Mouse (Mus musculus) liver, adult 10 weeks (tissue): ENCODE results near the gene 9230113P08Rik. TPM values are rescaled to one million over a fixed set of nuclear protein-coding genes. Genes with fewer than 3 reads are reported as not detected.

Experiments used
- polyA plus RNA-seq: library from polyadenylated mRNA; stranded (reverse); fragments of 350-450 nt; fragmentation: Illumina TruSeq; extraction: RNeasy Lipid Tissue Mini Kit (QIAGEN cat#74804); gene quantifications from one replicate; pipeline ENCODE4 v1.2.3, GENCODE M21; 2014; ENCODE audit warnings: low read depth, low replicate concordance

9230113P08Rik gene
- polyA plus RNA-seq, result not detected

GRCm38 (mm10) chr9:35908123-35908522 is at the start of gene 9230113P08Rik:
Gene 9230113P08Rik, plus strand, starts transcription at chr9:35908423.

Other genes with a start within 250 kb of the 9230113P08Rik start
- gene Pate1, start 221.0 kb upstream of the 9230113P08Rik start, polyA plus RNA-seq, result not detected
- not detected for gene Gm17677, start 167.4 kb upstream of the 9230113P08Rik start, polyA plus RNA-seq
- not detected for gene Gm17727, start 130.3 kb upstream of the 9230113P08Rik start, polyA plus RNA-seq
- not detected for gene Gm27235, start 118.3 kb upstream of the 9230113P08Rik start, polyA plus RNA-seq
- not detected for gene D730048I06Rik, start 118.3 kb upstream of the 9230113P08Rik start, polyA plus RNA-seq
- not detected for gene 9230110F15Rik, start 64.3 kb upstream of the 9230113P08Rik start, polyA plus RNA-seq
- not detected for gene Gm5916, start 220.4 kb downstream of the 9230113P08Rik start, polyA plus RNA-seq